Mouse (Mus musculus): Measurements from ENCODE around the gene 4933407L21Rik.

Gene 4933407L21Rik

DNA sequence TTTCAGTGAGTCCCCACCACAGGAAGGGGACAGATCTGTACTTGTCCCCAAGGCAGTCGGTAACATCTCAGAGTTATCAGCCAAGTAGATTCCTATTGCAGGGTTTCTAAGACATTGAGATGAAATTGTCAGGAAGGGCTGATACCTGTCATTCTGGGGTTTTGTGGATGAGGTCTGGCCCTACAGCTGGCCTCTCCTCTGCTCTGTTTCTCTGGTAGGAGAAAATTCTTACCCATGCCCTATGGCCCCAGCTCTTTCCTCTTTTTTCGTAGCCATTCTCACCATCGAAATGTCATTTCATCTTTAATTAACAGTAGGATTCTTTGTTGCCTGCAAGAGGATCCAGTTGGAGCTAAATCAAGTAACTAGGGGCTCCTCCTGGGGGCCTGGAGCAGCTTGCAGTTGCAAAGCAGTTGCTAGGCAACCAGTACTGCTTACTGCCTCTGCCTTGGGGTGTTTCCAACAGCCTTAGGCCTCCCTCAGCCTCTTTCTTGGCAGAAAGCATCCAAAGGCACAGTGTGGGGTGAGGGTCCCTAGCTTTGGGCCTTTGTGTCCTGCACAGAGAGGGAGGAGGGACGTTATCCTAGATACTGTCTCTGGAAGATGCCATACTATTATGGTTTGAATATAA lies at the start of gene 4933407L21Rik:
Gene 4933407L21Rik (plus strand): TSS at position 427 of the 631 bp plus-strand sequence.
- in situ Hi-C loops (cut with MboI, MseI), result no loop called here

DNA sequence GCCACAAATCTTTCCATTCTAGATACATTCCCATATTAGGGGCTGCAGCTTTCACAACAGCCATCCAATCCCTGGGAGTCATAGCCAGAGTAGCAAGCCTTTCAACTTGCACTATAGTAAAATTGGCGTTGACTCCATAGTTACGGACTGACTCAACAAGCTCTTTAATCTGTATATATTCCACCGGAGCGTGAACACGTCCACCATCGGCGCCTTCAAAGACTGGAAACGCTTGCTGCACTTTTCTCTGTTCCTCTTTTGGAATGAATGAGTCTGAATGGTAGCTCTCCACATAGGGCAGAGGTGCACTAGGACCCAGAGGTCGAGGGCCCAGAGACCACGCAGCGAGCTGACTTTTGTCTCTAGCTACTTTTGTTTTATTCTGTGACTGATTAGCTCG lies 46.3 kb upstream of the 4933407L21Rik start:
- in situ Hi-C loops (cut with MboI, MseI), result no loop called here

DNA sequence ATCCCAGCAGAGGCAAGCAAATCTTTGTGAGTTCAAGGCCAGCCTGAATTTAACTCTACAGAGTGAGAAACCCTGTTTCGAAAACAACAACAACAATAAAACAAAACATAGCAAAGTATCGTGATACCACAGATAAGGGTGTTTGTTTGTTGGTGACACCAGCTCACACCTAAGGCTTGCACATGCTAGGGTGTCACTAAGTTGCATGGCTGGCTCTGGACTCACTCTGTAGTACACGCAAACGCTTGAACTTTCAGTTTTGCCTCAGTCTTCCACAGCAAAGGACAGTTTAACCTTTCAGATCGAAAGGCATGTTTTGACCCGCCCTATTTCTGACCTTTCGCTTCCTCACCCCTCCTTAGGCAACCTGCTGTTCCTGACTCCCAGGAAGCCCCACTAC lies 41.1 kb upstream of the 4933407L21Rik start:
- in situ Hi-C loops (cut with MboI, MseI), result no loop called here

DNA sequence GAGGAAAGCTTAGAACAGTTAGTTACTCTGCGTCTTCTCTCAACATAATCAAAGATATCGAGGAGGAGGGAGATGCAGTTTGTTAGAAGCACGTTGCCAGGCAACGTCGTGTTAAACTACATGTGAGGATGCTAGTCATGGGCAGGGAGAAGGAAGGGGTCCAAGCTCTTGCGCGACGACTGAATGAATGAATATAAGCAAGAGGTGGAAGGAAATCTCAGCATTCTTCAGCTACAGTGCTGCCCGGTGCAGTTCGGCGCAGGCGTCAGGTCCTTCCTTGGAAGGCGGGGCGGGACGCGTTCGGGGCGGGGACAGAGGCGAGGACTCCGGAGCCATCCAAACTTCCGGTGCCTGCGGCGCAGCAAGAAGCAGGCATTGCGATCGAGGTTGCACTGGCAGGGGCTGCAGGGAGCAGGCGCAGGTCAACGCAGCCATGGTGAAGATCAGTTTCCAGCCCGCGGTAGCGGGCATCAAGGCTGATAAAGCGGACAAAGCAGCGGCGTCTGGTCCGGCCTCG lies 34.0 kb upstream of the 4933407L21Rik start, which contains the start of gene Itm2c:
Gene Itm2c (plus strand): TSS at position 51 of the 517 bp plus-strand sequence.
- in situ Hi-C loops (cut with MboI, MseI), result loop anchor here in 1 of 2 experiments (5.0 kb wide), 1 partner anchor 42 kb away; no protein-coding TSS in a partner anchor

DNA sequence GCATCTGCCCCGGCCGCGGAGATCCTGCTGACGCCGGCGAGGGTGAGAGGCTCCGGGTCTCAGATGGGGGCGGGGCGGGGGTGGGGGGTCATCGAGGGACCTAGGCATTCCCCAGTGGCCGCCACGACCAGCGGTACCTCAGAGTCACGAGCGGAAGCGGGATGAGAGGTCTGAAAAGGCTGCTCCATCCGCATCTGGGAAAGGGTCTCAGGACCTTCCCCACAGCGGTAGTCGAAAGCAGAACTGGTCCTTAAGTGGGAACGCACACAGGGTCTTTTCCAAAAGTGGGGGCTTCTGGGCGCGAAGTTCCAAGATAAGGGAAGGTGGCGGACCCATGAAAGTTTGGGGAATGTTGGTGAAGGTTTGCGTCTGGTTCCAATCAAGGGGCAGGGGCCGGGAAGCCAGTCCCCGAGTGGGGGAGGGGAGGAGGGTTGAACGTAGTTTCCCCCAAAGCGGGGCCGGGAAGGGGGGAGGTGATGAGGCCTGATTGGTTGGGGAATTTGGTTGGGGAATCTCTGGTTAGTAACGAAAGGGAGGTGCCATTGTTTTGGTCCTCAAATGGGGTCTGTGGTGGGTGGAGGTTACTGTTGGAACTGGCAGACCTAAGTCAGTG lies 33.4 kb upstream of the 4933407L21Rik start:
- in situ Hi-C loops (cut with MboI, MseI), result loop anchor here in 1 of 2 experiments (5.0 kb wide), 1 partner anchor 43 kb away; no protein-coding TSS in a partner anchor

DNA sequence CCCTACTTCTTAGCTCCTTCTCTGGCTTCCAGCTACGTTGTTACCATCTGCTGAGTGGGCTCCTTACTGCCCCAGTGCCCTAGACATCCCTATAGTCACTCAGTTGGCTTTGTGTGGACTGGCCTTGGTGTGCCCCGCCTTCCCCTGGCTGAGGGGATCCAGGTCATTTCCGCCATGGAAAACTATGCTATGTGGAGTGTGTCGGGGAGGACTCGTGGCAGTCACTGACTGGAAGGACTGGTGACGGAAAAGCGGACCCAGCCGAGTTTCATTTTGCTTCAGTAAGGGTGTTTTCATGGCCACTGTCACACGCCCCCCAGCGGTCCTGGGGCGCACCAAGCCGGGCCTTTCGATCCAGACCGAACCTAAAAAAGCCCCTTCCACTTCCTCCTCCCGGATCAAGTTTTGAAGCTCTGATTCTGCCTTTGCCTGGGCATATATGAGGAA lies 32.9 kb upstream of the 4933407L21Rik start:
- in situ Hi-C loops (cut with MboI, MseI), result no loop called here

DNA sequence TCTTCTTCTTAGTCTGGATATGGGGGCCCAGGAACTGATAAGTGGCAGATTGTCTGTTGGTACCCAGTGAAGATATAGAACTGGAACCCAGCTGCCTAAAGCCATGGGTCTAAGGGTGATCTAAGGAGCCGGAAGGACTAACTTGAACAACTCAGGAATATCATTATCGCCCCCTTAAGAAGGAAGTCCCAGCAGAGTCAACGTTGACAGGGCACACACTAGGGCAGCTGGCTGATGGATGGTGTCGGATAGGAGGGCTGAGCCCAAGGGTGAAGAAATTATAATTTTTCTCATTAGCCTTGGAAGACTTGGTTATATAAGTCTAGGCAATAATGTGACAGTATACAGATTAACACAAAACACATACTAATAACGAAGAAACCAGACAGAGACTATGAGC lies 32.2 kb upstream of the 4933407L21Rik start:
- in situ Hi-C loops (cut with MboI, MseI), result no loop called here

DNA sequence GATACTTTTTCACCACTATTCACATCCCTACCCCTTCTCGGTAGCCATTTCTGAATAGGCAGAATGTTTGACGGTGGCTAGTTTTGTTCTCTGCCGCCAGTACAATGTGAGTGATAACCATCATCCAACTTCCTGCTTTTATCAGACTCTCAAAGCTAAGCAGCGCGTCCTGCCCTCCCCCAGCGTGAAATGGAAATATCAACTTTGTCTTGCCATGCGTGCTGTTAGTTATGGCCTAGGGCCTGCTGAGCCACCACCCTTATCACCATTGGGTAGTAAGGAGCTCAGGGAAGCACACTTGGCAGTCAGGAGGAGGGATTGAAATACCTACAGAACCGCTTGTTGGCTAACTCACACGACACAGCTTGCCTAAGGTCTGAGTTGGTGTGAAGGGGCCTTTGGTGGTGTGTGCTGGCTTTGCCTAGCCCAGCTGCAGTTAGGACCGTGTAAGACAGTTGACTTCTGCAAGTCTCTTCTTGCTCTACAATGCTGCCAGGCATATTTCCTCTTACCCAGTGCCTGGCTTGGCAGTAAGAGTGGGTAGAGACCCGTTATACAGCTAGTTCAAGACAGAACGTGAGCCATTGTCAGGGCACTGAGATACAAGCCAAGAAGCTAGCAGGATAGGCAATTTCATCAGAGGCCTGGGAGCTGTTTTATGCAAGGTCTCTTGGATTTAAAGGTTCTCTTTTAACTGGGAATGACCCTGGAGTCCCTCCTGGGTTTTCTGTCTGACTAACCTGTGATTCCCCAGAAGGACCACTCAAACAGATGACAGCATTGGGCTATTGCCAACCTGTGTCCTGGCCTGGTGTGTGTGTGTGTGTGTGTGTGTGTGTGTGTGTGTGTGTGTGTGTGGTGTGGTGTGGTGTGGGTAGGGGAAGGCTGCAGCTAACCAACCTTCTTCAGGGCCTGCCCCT lies 31.2 kb upstream of the 4933407L21Rik start:
- in situ Hi-C loops (cut with MboI, MseI), result no loop called here

DNA sequence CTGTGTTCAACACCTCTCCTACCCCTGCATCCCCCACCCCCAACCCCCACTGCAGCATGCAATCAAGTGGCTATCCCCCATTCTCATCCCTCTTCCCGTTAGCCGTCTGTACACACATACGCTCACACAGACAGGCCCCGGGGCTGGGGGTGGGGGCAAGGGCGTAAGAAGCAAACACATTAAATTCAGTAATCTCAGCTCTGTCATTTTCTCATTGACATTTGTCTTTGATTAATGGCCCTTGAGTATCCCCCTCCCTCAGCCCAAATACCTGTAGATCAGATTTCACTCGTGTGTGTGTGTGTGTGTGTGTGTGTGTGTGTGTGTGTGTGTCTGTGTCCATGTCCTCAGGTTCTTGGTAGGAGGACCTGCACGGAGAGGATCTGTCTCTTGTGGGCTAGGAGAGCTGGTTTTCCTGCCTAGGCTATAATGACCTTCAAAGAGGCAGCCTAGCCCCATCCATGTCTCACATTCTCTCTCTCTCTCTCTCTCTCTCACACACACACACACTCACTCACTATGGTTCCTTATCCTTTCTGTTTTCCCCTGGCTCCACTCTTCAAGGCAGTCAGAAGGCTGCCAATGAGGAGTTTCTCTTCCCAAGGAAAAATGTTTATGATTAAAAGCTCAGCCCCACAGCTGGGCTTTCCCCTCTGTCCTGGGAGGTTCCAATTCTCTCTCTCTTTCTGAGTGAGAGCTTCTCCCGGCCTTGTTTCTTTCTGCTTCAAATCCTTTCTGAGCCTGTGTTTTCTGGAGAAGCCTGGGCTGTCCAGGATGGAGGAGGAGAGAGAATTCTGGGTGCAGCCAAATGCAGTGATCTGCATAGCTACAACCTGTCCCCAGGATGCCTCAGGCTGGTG lies 30.2 kb upstream of the 4933407L21Rik start:
- in situ Hi-C loops (cut with MboI, MseI), result no loop called here

DNA sequence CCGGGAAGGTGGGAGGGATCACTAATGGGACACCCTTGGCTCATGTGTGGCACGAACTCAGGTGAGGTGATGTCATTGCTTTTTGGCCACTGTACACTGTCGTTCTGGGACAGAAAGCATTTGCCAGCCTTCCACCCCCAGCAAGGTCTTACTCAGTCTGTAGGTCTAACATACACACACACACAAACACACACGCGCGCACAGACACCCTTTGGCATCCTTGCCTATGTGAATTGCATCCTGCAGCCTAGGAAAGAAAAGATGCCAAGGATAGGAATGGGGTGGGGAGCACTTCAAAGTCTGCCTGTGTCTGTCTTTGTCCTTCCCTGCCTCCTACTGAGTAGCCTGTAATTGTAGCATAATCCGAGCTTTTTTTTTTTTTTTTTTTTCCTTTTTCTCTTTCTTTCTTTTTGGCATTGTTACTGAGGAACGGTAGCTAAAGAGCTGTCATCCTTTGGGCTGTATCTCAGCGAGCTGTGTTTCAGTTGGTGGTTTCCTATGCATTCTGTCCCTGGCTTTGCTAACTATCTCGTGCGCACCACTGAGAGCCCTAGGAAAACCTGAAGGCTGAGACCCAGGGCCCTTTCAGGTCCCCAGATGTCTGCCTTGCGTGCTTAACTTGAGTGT lies 29.4 kb upstream of the 4933407L21Rik start:
- in situ Hi-C loops (cut with MboI, MseI), result no loop called here

DNA sequence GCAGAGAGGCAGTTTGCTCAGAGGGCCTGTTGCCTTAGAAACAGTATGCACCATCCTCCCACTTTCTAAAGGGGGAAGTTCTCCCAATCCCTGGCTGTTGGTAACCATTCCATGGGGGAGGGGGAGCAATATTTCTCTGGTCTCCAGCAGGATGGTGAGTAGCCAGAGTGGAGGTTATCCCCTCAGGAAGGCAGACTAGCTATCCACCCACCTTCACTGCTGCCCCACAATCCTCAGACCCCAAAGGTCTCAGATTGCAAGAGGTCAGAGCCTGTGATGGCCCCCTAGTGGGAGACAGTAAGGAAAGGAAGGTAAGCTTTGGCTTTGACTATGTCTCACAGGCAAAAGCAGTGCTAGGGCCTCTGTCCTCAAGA lies 28.9 kb upstream of the 4933407L21Rik start:
- in situ Hi-C loops (cut with MboI, MseI), result no loop called here

DNA sequence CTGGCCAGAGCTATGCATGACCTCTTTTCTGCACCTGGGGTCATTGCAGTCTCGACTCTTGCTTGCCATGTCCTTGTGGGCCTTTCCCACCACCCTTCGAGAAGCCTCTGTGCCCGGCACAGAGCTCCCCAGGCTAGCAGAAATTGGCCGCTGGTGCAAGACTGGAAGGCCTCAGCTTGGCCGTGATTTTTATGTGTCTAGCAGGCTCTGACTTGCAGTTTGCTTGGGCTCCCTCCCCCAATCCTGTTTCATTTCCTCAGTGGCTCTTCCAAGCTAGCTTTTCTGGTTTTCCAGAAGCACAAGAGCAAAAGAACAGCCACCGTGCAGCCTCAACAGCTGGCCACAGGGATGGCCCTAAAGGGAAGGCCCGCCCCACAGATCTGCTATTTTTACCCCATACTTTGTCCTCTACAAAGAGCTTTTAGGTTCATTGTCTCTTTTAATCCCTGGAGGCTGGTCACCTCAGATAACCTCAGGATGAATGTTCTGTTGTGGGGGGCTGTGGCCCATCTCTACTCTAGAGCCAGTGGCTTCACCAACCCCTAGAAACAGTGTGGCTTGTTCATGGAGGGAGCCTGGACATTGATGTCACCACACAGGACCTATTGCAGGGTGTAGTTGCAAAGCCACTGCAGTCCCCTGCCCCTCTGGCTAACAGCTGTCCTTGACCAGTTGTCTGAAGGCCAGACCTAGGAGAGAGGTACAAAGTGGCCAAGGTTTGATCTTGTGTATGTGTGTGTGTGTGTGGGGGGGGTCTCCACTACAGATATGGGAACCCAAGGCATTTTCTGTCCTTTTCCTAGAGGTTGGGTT lies 27.6 kb upstream of the 4933407L21Rik start:
- in situ Hi-C loops (cut with MboI, MseI), result no loop called here

DNA sequence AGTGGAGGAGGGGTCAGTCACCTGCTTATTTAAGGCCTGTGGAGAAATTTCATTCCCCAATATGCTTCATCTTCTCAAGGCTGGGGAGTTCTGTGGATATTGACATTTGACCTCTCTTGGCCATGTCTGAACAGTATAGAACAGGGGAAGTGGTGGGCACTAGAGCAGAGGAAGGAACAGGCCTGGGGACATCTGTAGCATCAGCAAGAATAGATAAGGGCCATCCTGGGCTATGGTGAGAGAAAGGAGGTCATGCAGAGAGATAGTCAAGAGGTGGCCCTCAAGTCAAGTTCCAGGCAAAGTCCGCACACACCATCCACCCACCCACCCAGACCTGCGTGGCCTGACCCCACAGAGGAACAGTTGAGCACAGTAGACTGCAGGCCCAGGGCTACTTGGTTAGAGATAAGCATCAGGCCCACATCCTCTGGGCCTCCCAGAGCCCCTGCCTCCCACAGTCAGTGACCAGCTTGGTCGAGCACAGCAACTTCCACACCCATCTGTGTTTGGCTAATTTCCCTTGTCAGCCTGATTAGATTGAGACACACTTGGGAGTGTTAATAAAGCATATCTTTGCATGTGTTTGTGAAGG lies 26.7 kb upstream of the 4933407L21Rik start:
- in situ Hi-C loops (cut with MboI, MseI), result no loop called here

DNA sequence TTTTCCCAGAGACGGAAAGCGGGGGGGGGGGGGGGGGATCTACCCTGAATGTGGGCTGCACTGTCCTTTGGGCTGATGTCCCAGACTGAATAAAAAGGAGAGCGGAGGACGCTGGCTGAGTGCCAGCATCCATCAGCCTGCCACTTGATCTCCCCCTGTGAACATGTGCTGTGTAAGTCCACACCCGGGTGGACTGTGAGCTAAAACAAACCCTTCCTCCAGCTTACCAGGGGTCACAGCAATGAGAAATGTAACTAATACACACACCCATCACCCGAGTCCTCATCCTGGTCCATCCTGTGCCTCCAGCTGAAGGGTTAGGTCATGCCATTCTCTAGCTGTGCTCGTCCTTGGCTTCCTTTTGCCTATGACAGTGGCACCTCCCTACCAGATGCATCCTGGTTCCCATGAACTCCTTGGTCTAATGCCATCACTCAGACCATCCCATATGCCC lies 26.1 kb upstream of the 4933407L21Rik start:
- in situ Hi-C loops (cut with MboI, MseI), result no loop called here

DNA sequence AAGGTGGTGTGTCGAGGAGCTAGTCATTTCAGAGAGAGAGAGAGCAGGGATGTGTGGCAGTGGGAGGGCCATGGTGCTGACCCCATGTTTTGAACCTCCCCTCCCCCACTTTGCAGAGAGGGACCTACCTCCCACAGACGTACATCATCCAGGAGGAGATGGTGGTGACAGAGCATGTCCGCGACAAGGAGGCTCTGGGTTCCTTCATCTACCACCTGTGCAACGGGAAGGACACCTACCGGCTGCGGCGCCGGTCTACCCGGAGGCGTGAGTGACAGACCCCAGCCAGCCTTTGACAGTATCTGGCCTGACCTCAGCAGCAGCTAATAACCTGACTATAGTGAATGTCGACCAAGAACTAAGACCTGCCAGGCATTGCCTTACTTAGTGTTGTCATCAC lies 21.4 kb upstream of the 4933407L21Rik start:
- in situ Hi-C loops (cut with MboI, MseI), result no loop called here

DNA sequence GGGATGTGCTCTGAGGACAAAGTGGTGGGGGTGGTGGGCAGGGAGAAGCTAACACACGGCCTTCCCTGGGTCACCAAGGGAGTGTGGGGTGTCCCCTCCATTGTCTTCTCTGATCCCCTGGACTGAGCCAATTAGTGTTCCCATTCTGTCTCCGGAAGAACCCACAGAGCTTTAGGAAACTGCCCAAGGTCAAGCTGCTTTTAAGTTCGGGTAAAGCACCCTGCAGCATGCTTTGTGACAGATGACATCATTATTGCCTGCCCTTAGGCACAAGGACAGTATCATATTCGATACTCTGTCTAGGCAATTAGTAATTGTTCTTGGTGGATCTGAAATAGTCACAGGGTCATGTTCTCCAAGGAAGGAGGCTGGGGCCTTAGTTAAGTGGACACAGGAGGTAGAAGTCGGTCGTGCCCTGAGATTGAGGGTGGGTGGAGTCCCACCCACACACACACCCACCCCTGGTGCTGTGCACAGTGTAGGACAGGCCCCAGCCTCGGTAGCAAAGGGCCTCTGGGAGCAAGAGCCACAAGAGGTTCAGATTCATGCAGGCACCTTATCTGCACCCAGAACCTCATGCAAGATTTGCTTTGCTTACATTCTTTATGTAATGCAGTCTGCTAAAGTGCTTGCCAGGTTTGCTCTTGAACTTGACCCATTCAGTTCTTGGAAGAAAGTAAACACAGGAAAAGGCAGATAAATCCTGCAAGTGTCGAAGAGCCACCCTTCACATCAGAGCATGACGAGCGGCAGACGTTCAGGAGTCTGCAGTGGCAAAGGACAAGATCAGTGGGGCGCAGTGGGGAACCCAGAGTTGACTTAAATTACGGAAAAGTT lies 19.3 kb upstream of the 4933407L21Rik start:
- in situ Hi-C loops (cut with MboI, MseI), result no loop called here

DNA sequence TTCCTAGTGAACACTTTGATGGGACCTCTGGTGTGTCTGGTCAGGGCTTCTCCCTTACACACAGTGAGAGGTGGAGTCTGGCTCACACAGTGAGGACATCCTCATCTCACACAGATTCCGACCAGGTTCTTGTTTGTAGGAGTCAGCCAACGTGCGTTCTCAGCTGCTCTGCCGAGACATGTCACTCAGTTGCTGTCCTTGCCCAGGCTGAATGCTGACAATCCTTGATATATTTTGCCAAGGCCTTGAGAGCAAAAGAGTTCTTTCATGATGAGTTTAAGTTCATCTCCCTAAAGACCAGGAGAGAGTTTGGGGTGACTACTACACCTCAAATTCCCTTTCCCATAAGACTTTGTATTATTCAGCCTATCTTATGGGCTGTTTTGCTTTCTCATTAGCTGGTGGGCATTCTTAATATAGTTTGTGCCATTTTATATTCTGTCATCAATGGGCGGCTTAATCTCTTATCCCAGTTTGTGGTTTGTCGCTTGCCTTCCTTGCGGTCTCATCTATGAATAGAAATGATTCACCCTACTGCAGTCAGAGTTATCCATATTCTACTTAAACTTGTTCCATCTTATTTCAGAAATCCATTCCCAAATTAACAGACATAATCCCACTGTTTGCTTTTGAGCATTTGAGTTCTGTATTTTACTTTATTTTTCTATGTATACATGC lies 15.1 kb upstream of the 4933407L21Rik start:
- in situ Hi-C loops (cut with MboI, MseI), result no loop called here

DNA sequence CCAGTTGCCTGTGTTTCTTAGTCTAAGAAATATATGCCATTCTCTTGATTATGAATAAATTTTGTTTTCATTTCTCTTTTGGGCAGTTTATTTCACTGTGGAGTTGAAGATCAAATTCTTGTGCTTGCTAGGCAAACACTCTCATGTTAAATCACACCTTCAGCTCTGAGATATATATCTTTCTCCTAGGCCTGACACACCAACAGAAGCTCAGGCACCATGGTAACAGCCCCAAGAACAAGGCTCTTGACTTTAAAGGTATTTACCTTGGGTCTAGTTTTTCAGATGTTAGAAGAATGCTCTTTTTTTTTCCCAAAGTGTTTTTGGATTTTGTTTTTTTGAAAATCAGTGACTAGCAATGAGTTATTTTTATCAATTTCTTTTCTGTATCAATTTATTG lies 12.4 kb upstream of the 4933407L21Rik start:
- in situ Hi-C loops (cut with MboI, MseI), result no loop called here
